Mouse (Mus musculus) ovary, adult 10 weeks (tissue): ENCODE measurements around the gene Gsdma2. TPM values are rescaled to one million over a fixed set of nuclear protein-coding genes. Genes with fewer than 3 reads are reported as not detected.

ENCODE experiments used
- polyA plus RNA-seq: library from polyadenylated mRNA; stranded (reverse); fragments of 350-450 nt; fragmentation: Illumina TruSeq; extraction: RNeasy Lipid Tissue Mini Kit (QIAGEN cat#74804); gene quantifications from one replicate; pipeline ENCODE4 v1.2.3, GENCODE M21; 2014

The Gsdma2 gene
- not detected for polyA plus RNA-seq

GRCm38 (mm10) chr11:98646459-98646858 is at the start of gene Gsdma2:
Gene Gsdma2, plus strand, starts transcription at chr11:98646759.

GRCm38 (mm10) chr11:98597991-98598390 is 48.6 kb upstream of the Gsdma2 start, which contains the start of gene Lrrc3c:
Gene Lrrc3c, plus strand, starts transcription at chr11:98598291.

GRCm38 (mm10) chr11:98625611-98626410 is 20.7 kb upstream of the Gsdma2 start, which contains the start of the genes Gm12355 and Gsdma3:
Gene Gm12355, minus strand, starts transcription at chr11:98625661.
Gene Gsdma3, plus strand, starts transcription at chr11:98626360.

GRCm38 (mm10) chr11:98664091-98664490 is 17.5 kb downstream of the Gsdma2 start, which contains the start of gene Gsdma:
Gene Gsdma, plus strand, starts transcription at chr11:98664351.

GRCm38 (mm10) chr11:98681786-98682745 is 35.5 kb downstream of the Gsdma2 start, which contains the start of gene Psmd3:
Gene Psmd3, plus strand, starts transcription at chr11:98682554.

GRCm38 (mm10) chr11:98701213-98701670 is 54.7 kb downstream of the Gsdma2 start, which contains the start of gene Csf3:
Gene Csf3, plus strand, starts transcription at chr11:98701263.

Other genes with a start within 250 kb of the Gsdma2 start
- gene Pgap3, start 246.3 kb upstream of the Gsdma2 start, polyA plus RNA-seq = not detected
- 0.71 TPM for gene Erbb2, start 234.3 kb upstream of the Gsdma2 start, polyA plus RNA-seq
- gene Mien1, start 207.8 kb upstream of the Gsdma2 start, polyA plus RNA-seq = 30.3 TPM
- gene Grb7, start 200.4 kb upstream of the Gsdma2 start, polyA plus RNA-seq = 0.31 TPM
- gene Ikzf3, start 100.7 kb upstream of the Gsdma2 start, polyA plus RNA-seq = 0.31 TPM
- 0.60 TPM for gene Zpbp2, start 95.7 kb upstream of the Gsdma2 start, polyA plus RNA-seq
- gene Ormdl3, start 59.4 kb upstream of the Gsdma2 start, polyA plus RNA-seq = 6.9 TPM
- not detected for gene Lrrc3c, start 48.5 kb upstream of the Gsdma2 start, polyA plus RNA-seq
- 0.80 TPM for gene Gm12355, start 21.1 kb upstream of the Gsdma2 start, polyA plus RNA-seq
- gene Gsdma3, start 20.4 kb upstream of the Gsdma2 start, polyA plus RNA-seq = not detected
- gene Gsdma, start 17.6 kb downstream of the Gsdma2 start, polyA plus RNA-seq = not detected
- gene Psmd3, start 35.8 kb downstream of the Gsdma2 start, polyA plus RNA-seq = 14.8 TPM
- not detected for gene Csf3, start 54.5 kb downstream of the Gsdma2 start, polyA plus RNA-seq
- 6.5 TPM for gene Med24, start 82.7 kb downstream of the Gsdma2 start, polyA plus RNA-seq
- gene Thra, start 93.9 kb downstream of the Gsdma2 start, polyA plus RNA-seq = 8.4 TPM
- 1.6 TPM for gene Nr1d1, start 128.6 kb downstream of the Gsdma2 start, polyA plus RNA-seq
- 113 TPM for gene Msl1, start 148.8 kb downstream of the Gsdma2 start, polyA plus RNA-seq
- gene Casc3, start 158.1 kb downstream of the Gsdma2 start, polyA plus RNA-seq = 24.9 TPM
- 0.63 TPM for gene Rapgefl1, start 190.0 kb downstream of the Gsdma2 start, polyA plus RNA-seq
- gene Wipf2, start 216.9 kb downstream of the Gsdma2 start, polyA plus RNA-seq = 12.0 TPM